Mouse (Mus musculus) heart, adult 2 months (tissue): ENCODE data around the gene E2f8.

Experiments
- CTCF ChIP-seq: fragments of 200-600 bp; IDR thresholded peaks from 2 replicates; pipeline ENCODE4 v1.8.1; 2022; ENCODE audit warnings: antibody characterized with exemption, mild to moderate bottlenecking, moderate library complexity
- EP300 ChIP-seq: fragments of 200-500 bp; IDR thresholded peaks from 2 replicates; pipeline ENCODE4 v1.6.1; 2011; ENCODE audit warnings: low read depth, low read length, control low read depth; ENCODE audit not compliant: insufficient read depth

DNA sequence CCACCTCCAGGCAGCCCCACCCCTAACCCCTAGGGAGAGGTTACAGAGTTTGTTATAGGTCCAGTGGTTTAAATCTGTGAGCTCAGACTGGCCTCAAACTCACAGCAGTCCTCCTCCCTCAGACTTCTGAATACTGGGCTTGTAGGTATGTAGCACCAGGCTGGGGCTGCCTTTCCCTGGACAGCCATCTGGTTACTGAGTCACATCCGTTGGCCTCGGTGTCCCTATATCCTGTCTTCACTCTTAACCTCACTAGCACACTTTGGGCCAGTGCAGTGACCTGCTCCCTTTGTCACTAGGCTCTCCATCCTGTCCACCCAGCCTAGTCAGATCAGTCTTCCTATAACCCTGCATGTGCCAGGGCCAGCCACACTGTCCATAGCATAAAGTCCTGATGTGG is 7.4 kb upstream of the E2f8 start:
- TF ChIP-seq EP300, result no peak
- no peak for TF ChIP-seq CTCF
